Mouse (Mus musculus) common myeloid progenitor, adult 5-6 weeks (primary cell): ENCODE measurements around the gene Rack1. TPM values are rescaled to one million over a fixed set of nuclear protein-coding genes. Genes with fewer than 3 reads are reported as not detected.

ENCODE experiments used
- total RNA-seq: library from RNA; stranded (forward); fragments of 200-1000, 187-1606 nt; gene quantifications from 2 replicates; pipeline ENCODE4 v1.2.3, GENCODE M21; 2017

Gene Rack1
- total RNA-seq, 1 experiment from 2014 or later: 1,552 TPM

Other genes starting within 250 kb of the Rack1 start
- 50.2 and 70.9 TPM in 2 replicates for gene Trim41, start 17.0 kb downstream of the Rack1 start, total RNA-seq
- gene Trim7, start 25.8 kb downstream of the Rack1 start, total RNA-seq: 0.19 and 0.78 TPM in 2 replicates
- 48.6 and 64.4 TPM in 2 replicates for gene Gm12184, start 26.3 kb downstream of the Rack1 start, total RNA-seq
- gene Irgm1, start 71.4 kb downstream of the Rack1 start, total RNA-seq: 49.1 and 58.2 TPM in 2 replicates
- gene Gm5431, start 101.9 kb downstream of the Rack1 start, total RNA-seq: 0.59 and 1.5 TPM in 2 replicates
- gene Psme2b, start 145.9 kb downstream of the Rack1 start, total RNA-seq: 60.6 and 73.1 TPM in 2 replicates
- 3.0 and 4.1 TPM in 2 replicates for gene Olfr56, start 178.6 kb downstream of the Rack1 start, total RNA-seq
- gene 9930111J21Rik1, start 179.1 kb downstream of the Rack1 start, total RNA-seq: 6.5 and 15.8 TPM in 2 replicates
- gene Gm12185, start 191.9 kb downstream of the Rack1 start, total RNA-seq: 1.2 and 6.7 TPM in 2 replicates
- 11.0 and 21.7 TPM in 2 replicates for gene Tgtp1, start 193.8 kb downstream of the Rack1 start, total RNA-seq